Mouse (Mus musculus): ENCODE results near the gene Frmd4a. TPM values are rescaled to one million over a fixed set of nuclear protein-coding genes. Genes with fewer than 3 reads are reported as not detected.

Frmd4a gene
- polyA plus RNA-seq, 1 experiment from 2014 or later: 19.3 TPM

GRCm38 (mm10) chr2:4511080-4511386 lies 493.5 kb downstream of the Frmd4a start:
- Histone ChIP-seq H3K4me1 (ENCODE audit: control insufficient read depth, insufficient read depth, low read length) (peaks cover 22% of the 10 kb centered on the region), H3K36me3 (ENCODE audit: control insufficient read depth, insufficient read depth) (no peaks in the 10 kb centered on the region; the same call in 1 of the 2 replicates), H3K27ac (ENCODE audit: low read length) (no peak overlapping the region), H3K9ac (ENCODE audit: low read length) (no peak overlapping the region), H3K4me2 (ENCODE audit: low read depth, low read length) (no peak overlapping the region), H3K4me3 (ENCODE audit: low read length) (no peak overlapping the region), H3K27me3 (ENCODE audit: control insufficient read depth, insufficient read depth, low read length) (no peaks in the 10 kb centered on the region), H3K9me3 (replicated peaks; ENCODE audit: control insufficient read depth, low read length) (no peaks in the 10 kb centered on the region)
- no peak for ATAC-seq (replicated peaks; ENCODE audit: extremely low read depth, insufficient read depth, low FRiP score)
- WGBS: 89% methylated on average over 2 of the region's 2 CpGs

- Histone ChIP-seq H3K4me3 (ENCODE audit: low read length) (no peak overlapping the region), H3K9me3 (replicated peaks; ENCODE audit: control insufficient read depth, low read length) (no peaks in the 10 kb centered on the region), H3K27me3 (ENCODE audit: control insufficient read depth, insufficient read depth, low read length) (no peaks in the 10 kb centered on the region), H3K4me2 (ENCODE audit: low read depth, low read length) (no peak overlapping the region), H3K4me1 (ENCODE audit: control insufficient read depth, insufficient read depth, low read length) (peaks cover 35% of the 10 kb centered on the region), H3K27ac (ENCODE audit: low read length) (no peak overlapping the region), H3K9ac (ENCODE audit: low read length) (no peak overlapping the region), H3K36me3 (ENCODE audit: control insufficient read depth, insufficient read depth) (no peaks in the 10 kb centered on the region; the same call in 1 of the 2 replicates)
- no peak for ATAC-seq (replicated peaks; ENCODE audit: extremely low read depth, insufficient read depth, low FRiP score)
- WGBS: 47% methylated on average over 14 of the region's 14 CpGs
These were observed 495.1 kb downstream of the Frmd4a start for GRCm38 (mm10) chr2:4512607-4513006.

- no peaks in the 10 kb centered on the region for H3K9me3 ChIP-seq (replicated peaks; ENCODE audit: control insufficient read depth, low read length)
- peak overlapping the region; percentile 97 for H3K27ac ChIP-seq (ENCODE audit: low read length)
- no peak overlapping the region for H3K4me3 ChIP-seq (ENCODE audit: low read length)
- H3K4me2 ChIP-seq (ENCODE audit: low read depth, low read length): no peak overlapping the region
- ATAC-seq (replicated peaks; ENCODE audit: extremely low read depth, insufficient read depth, low FRiP score): no peak
- H3K36me3 ChIP-seq (ENCODE audit: control insufficient read depth, insufficient read depth): no peaks in the 10 kb centered on the region; the same call in 1 of the 2 replicates
- no peaks in the 10 kb centered on the region for H3K27me3 ChIP-seq (ENCODE audit: control insufficient read depth, insufficient read depth, low read length)
- H3K4me1 ChIP-seq (ENCODE audit: control insufficient read depth, insufficient read depth, low read length): peaks cover 19% of the 10 kb centered on the region
- WGBS: 71% methylated on average over 3 of the region's 3 CpGs
- no peak overlapping the region; the same call in 1 of the 2 replicates for H3K9ac ChIP-seq (ENCODE audit: low read length)
These were observed 498.4 kb downstream of the Frmd4a start for GRCm38 (mm10) chr2:4515910-4516309.

- ATAC-seq (replicated peaks; ENCODE audit: extremely low read depth, insufficient read depth, low FRiP score): peak; percentile 56
- WGBS: 20% methylated on average over 7 of the region's 7 CpGs
- peak overlapping the region; percentile 97 for H3K27ac ChIP-seq (ENCODE audit: low read length)
- peak overlapping the region; percentile 60 for H3K9ac ChIP-seq (ENCODE audit: low read length)
- H3K9me3 ChIP-seq (replicated peaks; ENCODE audit: control insufficient read depth, low read length): no peaks in the 10 kb centered on the region
- peak overlapping the region; percentile 64 for H3K4me2 ChIP-seq (ENCODE audit: low read depth, low read length)
- no peaks in the 10 kb centered on the region; the same call in 1 of the 2 replicates for H3K36me3 ChIP-seq (ENCODE audit: control insufficient read depth, insufficient read depth)
- H3K27me3 ChIP-seq (ENCODE audit: control insufficient read depth, insufficient read depth, low read length): no peaks in the 10 kb centered on the region
- H3K4me3 ChIP-seq (ENCODE audit: low read length): peak overlapping the region; percentile 35
- peaks cover 19% of the 10 kb centered on the region for H3K4me1 ChIP-seq (ENCODE audit: control insufficient read depth, insufficient read depth, low read length)
These were observed 499.5 kb downstream of the Frmd4a start for GRCm38 (mm10) chr2:4516819-4517552.

GRCm38 (mm10) chr2:4517553-4518125 lies 500.1 kb downstream of the Frmd4a start:
- peak overlapping the region; percentile 64 for H3K4me2 ChIP-seq (ENCODE audit: low read depth, low read length)
- peak overlapping the region; percentile 35 for H3K4me3 ChIP-seq (ENCODE audit: low read length)
- WGBS: 15% methylated on average over 7 of the region's 7 CpGs
- no peaks in the 10 kb centered on the region for H3K9me3 ChIP-seq (replicated peaks; ENCODE audit: control insufficient read depth, low read length)
- peaks cover 19% of the 10 kb centered on the region for H3K4me1 ChIP-seq (ENCODE audit: control insufficient read depth, insufficient read depth, low read length)
- no peaks in the 10 kb centered on the region; the same call in 1 of the 2 replicates for H3K36me3 ChIP-seq (ENCODE audit: control insufficient read depth, insufficient read depth)
- peak overlapping the region; percentile 97 for H3K27ac ChIP-seq (ENCODE audit: low read length)
- H3K27me3 ChIP-seq (ENCODE audit: control insufficient read depth, insufficient read depth, low read length): no peaks in the 10 kb centered on the region
- H3K9ac ChIP-seq (ENCODE audit: low read length): peak overlapping the region; percentile 60
- ATAC-seq (replicated peaks; ENCODE audit: extremely low read depth, insufficient read depth, low FRiP score): peak; percentile 99

GRCm38 (mm10) chr2:4518549-4518948 lies 501.0 kb downstream of the Frmd4a start:
- ATAC-seq (replicated peaks; ENCODE audit: extremely low read depth, insufficient read depth, low FRiP score): no peak

GRCm38 (mm10) chr2:4522769-4523487 lies 505.4 kb downstream of the Frmd4a start:
- 60% methylated on average over 1 of the region's 1 CpGs for WGBS
- H3K4me1 ChIP-seq (ENCODE audit: control insufficient read depth, insufficient read depth, low read length): peaks cover 2% of the 10 kb centered on the region
- H3K27me3 ChIP-seq (ENCODE audit: control insufficient read depth, insufficient read depth, low read length): no peaks in the 10 kb centered on the region
- no peak overlapping the region for H3K9ac ChIP-seq (ENCODE audit: low read length)
- no peak overlapping the region for H3K4me2 ChIP-seq (ENCODE audit: low read depth, low read length)
- no peaks in the 10 kb centered on the region for H3K9me3 ChIP-seq (replicated peaks; ENCODE audit: control insufficient read depth, low read length)
- no peak overlapping the region for H3K27ac ChIP-seq (ENCODE audit: low read length)
- no peaks in the 10 kb centered on the region; the same call in 1 of the 2 replicates for H3K36me3 ChIP-seq (ENCODE audit: control insufficient read depth, insufficient read depth)
- no peak overlapping the region for H3K4me3 ChIP-seq (ENCODE audit: low read length)
- ATAC-seq (replicated peaks; ENCODE audit: extremely low read depth, insufficient read depth, low FRiP score): no peak

More at GRCm38 (mm10) chr2:4518549-4518948, 501.0 kb downstream of the Frmd4a start:
- H3K4me1 ChIP-seq (ENCODE audit: control insufficient read depth, insufficient read depth, low read length): peaks cover 19% of the 10 kb centered on the region
- H3K9ac ChIP-seq (ENCODE audit: low read length): no peak overlapping the region
- no peaks in the 10 kb centered on the region for H3K27me3 ChIP-seq (ENCODE audit: control insufficient read depth, insufficient read depth, low read length)
- H3K4me3 ChIP-seq (ENCODE audit: low read length): no peak overlapping the region
- H3K36me3 ChIP-seq (ENCODE audit: control insufficient read depth, insufficient read depth): no peaks in the 10 kb centered on the region; the same call in 1 of the 2 replicates
- H3K4me2 ChIP-seq (ENCODE audit: low read depth, low read length): no peak overlapping the region
- H3K9me3 ChIP-seq (replicated peaks; ENCODE audit: control insufficient read depth, low read length): no peaks in the 10 kb centered on the region
- no peak overlapping the region for H3K27ac ChIP-seq (ENCODE audit: low read length)

- H3K4me1 ChIP-seq (ENCODE audit: control insufficient read depth, insufficient read depth, low read length): peaks cover 4% of the 10 kb centered on the region; the same call in 1 of the 2 replicates
- H3K27me3 ChIP-seq (ENCODE audit: control insufficient read depth, insufficient read depth, low read length): no peaks in the 10 kb centered on the region
- no peak overlapping the region for H3K4me3 ChIP-seq (ENCODE audit: low read length)
- no peak overlapping the region for H3K27ac ChIP-seq (ENCODE audit: low read length)
- WGBS: 88% methylated on average over 7 of the region's 7 CpGs
- H3K9me3 ChIP-seq (replicated peaks; ENCODE audit: control insufficient read depth, low read length): no peaks in the 10 kb centered on the region
- no peak overlapping the region for H3K9ac ChIP-seq (ENCODE audit: low read length)
- H3K36me3 ChIP-seq (ENCODE audit: control insufficient read depth, insufficient read depth): peaks cover 4% of the 10 kb centered on the region; the same call in 1 of the 2 replicates
- ATAC-seq (replicated peaks; ENCODE audit: extremely low read depth, insufficient read depth, low FRiP score): no peak
- H3K4me2 ChIP-seq (ENCODE audit: low read depth, low read length): no peak overlapping the region
These were observed 509.6 kb downstream of the Frmd4a start for GRCm38 (mm10) chr2:4527094-4527493.

Data from heart, embryonic 16.5 days (tissue).